Mouse (Mus musculus): Measurements from ENCODE around the gene Rnf144a.

Rnf144a gene

DNA sequence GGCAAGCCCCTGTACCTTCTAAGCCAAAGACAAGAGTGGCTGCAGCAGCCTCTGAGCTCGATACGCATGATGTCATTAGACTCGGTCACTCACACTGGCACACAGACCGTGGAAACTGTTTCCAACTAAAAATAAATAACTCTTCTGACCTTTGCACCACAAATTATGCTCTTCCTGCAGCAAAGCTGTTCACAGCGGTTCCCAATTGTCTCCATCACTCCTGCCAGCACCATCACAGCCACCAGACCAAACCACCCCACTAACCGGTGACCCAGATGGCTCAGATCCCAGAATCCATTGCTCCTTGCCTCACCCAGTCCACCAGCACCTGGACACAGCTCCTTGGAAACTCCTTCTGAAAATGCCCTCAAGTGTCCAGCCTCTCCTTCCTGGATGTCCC lies 27.5 kb downstream of the Rnf144a start:
- TF ChIP-seq NANOG (IDR thresholded peaks at IDR 0.05; ENCODE audit: borderline replicate concordance, low read length), result no peak
- no peak for TF ChIP-seq CTCF (conservative IDR thresholded peaks at IDR 0.05; ENCODE audit: low read length)
- TF ChIP-seq POU5F1 (IDR thresholded peaks at IDR 0.05; ENCODE audit: borderline replicate concordance, low read length), result no peak
- H3K36me3 ChIP-seq (ENCODE audit: insufficient read depth, low read length), result no peaks in the 10 kb centered on the region
- H3K4me3 ChIP-seq (replicated peaks; ENCODE audit: low read length), result no peak overlapping the region
- H3K9me3 ChIP-seq (ENCODE audit: low read length), result no peaks in the 10 kb centered on the region
- H3K4me1 ChIP-seq (replicated peaks; ENCODE audit: low read depth, low read length), result no peaks in the 10 kb centered on the region
- no peaks in the 10 kb centered on the region for H3K27me3 ChIP-seq (ENCODE audit: insufficient read depth, low read length)

DNA sequence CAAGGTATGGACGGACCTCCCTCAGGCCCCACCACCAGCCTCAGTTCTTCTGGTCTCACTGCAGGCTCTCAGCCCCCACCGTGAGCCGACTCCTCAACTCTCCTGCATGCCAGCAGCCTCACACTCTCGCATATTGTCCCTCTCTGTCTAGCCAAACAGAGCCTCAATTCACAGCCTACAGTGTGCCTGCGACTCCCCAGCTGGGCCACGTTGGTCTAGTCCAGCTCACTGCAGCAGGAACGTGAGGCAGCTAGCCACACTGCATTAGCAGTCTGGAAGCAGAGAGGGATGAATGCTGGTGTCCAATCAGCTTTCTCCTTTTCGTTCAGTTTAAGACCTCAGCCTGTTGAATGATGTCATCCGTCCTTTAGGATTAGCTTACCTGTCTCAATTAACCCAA lies 28.1 kb downstream of the Rnf144a start:
- Histone ChIP-seq H3K4me3 (replicated peaks; ENCODE audit: low read length) (no peak overlapping the region), H3K36me3 (ENCODE audit: insufficient read depth, low read length) (no peaks in the 10 kb centered on the region), H3K4me1 (replicated peaks; ENCODE audit: low read depth, low read length) (no peaks in the 10 kb centered on the region), H3K9me3 (ENCODE audit: low read length) (no peaks in the 10 kb centered on the region), H3K27me3 (ENCODE audit: insufficient read depth, low read length) (no peaks in the 10 kb centered on the region)
- TF ChIP-seq CTCF (conservative IDR thresholded peaks at IDR 0.05; ENCODE audit: low read length), result no peak

DNA sequence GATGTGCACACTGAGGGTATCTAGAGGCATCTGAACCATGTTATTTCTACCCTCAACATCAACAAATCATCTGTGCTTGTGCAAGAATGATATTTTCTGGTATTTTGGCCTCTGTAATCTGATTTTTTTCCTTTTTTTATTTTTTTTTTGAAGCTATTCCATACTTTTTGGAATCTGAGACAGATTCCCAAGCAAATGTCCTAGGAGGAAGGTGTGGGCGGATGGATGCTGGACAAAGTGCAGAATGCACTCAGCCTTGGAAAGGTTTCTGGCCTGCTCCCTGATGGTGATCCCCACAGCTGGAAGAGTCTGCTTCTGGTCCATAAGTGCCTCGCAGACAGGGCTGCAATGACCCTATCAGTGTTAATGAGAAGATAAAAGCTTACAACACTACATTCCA lies 28.9 kb downstream of the Rnf144a start:
- H3K9me3 ChIP-seq (ENCODE audit: low read length), result no peaks in the 10 kb centered on the region
- H3K36me3 ChIP-seq (ENCODE audit: insufficient read depth, low read length), result no peaks in the 10 kb centered on the region
- H3K27me3 ChIP-seq (ENCODE audit: insufficient read depth, low read length), result no peaks in the 10 kb centered on the region
- H3K4me1 ChIP-seq (replicated peaks; ENCODE audit: low read depth, low read length), result no peaks in the 10 kb centered on the region
- TF ChIP-seq POU5F1 (IDR thresholded peaks at IDR 0.05; ENCODE audit: borderline replicate concordance, low read length) (no peak), CTCF (conservative IDR thresholded peaks at IDR 0.05; ENCODE audit: low read length) (no peak), NANOG (IDR thresholded peaks at IDR 0.05; ENCODE audit: borderline replicate concordance, low read length) (no peak)
- no peak overlapping the region for H3K4me3 ChIP-seq (replicated peaks; ENCODE audit: low read length)

DNA sequence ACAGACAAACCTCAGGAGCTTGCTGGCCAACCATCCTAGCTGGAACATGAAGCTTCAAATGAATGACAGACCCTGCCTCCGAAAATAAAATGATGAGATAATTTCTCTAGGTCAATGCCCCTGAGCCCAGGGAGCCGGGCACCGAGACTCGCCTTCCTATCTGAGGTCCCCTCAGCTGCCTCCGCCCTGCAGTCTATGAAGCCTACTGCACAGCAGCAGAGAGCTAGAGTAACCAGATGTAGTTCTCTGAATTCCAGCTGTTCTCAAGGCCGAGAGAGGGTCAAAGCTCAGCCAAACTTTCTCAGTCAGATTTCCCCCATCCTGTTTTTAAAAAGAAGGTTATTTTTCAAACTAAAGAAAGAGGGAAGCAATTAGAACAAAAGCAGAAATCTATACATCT lies 29.3 kb downstream of the Rnf144a start:
- Histone ChIP-seq H3K27me3 (ENCODE audit: insufficient read depth, low read length) (no peaks in the 10 kb centered on the region), H3K4me3 (replicated peaks; ENCODE audit: low read length) (no peak overlapping the region), H3K4me1 (replicated peaks; ENCODE audit: low read depth, low read length) (no peaks in the 10 kb centered on the region), H3K36me3 (ENCODE audit: insufficient read depth, low read length) (no peaks in the 10 kb centered on the region), H3K9me3 (ENCODE audit: low read length) (no peaks in the 10 kb centered on the region)
- TF ChIP-seq CTCF (conservative IDR thresholded peaks at IDR 0.05; ENCODE audit: low read length), result no peak
- TF ChIP-seq POU5F1 (IDR thresholded peaks at IDR 0.05; ENCODE audit: borderline replicate concordance, low read length), result no peak
- no peak for TF ChIP-seq NANOG (IDR thresholded peaks at IDR 0.05; ENCODE audit: borderline replicate concordance, low read length)

DNA sequence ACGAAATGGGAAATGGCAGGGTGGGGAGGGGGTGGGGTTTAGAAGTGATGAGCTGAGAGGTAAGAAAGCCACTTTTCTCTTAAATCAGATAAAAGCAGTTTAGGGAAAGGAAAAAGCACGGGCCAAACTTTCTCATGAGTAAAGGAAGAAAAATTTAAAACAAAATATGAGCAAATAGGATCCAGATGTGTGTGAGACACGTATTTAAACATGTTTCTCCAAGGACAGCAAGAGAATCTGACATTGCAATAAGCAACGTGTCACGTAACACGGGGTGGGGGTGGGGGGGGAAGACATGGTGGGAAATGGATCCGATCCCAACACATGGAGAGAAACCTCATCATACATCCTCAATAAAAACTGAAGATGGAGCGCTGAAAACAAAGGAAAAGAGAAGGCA lies 33.3 kb downstream of the Rnf144a start:
- Histone ChIP-seq H3K4me3 (replicated peaks; ENCODE audit: low read length) (no peak overlapping the region), H3K4me1 (replicated peaks; ENCODE audit: low read depth, low read length) (no peaks in the 10 kb centered on the region), H3K36me3 (ENCODE audit: insufficient read depth, low read length) (no peaks in the 10 kb centered on the region), H3K9me3 (ENCODE audit: low read length) (peaks cover 7% of the 10 kb centered on the region; the same call in 1 of the 2 replicates), H3K27me3 (ENCODE audit: insufficient read depth, low read length) (no peaks in the 10 kb centered on the region)
- no peak for TF ChIP-seq NANOG (IDR thresholded peaks at IDR 0.05; ENCODE audit: borderline replicate concordance, low read length)
- TF ChIP-seq CTCF (conservative IDR thresholded peaks at IDR 0.05; ENCODE audit: low read length), result no peak
- TF ChIP-seq POU5F1 (IDR thresholded peaks at IDR 0.05; ENCODE audit: borderline replicate concordance, low read length), result no peak

DNA sequence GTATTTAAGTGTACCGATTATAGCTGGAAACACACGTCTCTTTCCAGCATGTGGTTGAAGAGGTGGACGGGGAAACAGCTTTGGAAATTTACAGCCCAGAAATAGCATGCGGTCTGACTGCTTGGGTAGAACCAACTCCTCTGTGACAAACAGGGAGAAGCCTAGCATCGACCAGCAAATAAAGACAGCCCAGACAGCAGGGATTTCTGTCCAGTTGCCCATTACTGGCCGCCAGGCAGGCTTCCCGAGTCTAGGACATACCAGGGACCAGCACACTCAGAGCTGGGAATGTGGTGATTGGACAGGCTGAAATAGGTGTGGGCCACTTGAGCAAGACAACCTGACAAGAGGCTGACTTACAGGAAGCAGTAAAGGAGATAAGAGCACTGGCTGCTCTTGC lies 35.3 kb downstream of the Rnf144a start:
- TF ChIP-seq NANOG (IDR thresholded peaks at IDR 0.05; ENCODE audit: borderline replicate concordance, low read length) (no peak), CTCF (conservative IDR thresholded peaks at IDR 0.05; ENCODE audit: low read length) (no peak), POU5F1 (IDR thresholded peaks at IDR 0.05; ENCODE audit: borderline replicate concordance, low read length) (no peak)
- no peaks in the 10 kb centered on the region for H3K4me1 ChIP-seq (replicated peaks; ENCODE audit: low read depth, low read length)
- no peak overlapping the region for H3K4me3 ChIP-seq (replicated peaks; ENCODE audit: low read length)
- H3K9me3 ChIP-seq (ENCODE audit: low read length), result peaks cover 19% of the 10 kb centered on the region
- no peaks in the 10 kb centered on the region for H3K36me3 ChIP-seq (ENCODE audit: insufficient read depth, low read length)
- no peaks in the 10 kb centered on the region for H3K27me3 ChIP-seq (ENCODE audit: insufficient read depth, low read length)

DNA sequence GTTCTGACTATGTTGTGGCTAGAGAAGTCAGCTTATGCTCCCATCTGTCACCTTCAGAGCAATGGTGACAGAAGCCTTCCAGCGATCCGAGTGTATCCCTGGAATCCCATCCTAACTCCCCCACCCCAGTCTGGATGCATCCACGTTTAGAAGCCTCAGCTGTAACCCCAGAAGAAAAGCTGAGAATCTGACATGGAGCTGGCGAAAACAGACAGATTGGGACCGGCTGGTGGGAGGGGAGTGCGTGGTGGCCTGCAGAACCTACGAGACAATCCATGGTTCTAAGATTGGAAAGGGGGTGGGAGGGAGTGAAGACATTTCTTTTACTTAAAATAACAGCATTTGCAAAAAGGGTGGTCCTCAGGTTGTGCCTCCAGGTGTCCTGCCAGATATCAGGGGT lies 37.4 kb downstream of the Rnf144a start:
- no peaks in the 10 kb centered on the region for H3K4me1 ChIP-seq (replicated peaks; ENCODE audit: low read depth, low read length)
- H3K4me3 ChIP-seq (replicated peaks; ENCODE audit: low read length), result no peak overlapping the region
- H3K36me3 ChIP-seq (ENCODE audit: insufficient read depth, low read length), result no peaks in the 10 kb centered on the region
- TF ChIP-seq POU5F1 (IDR thresholded peaks at IDR 0.05; ENCODE audit: borderline replicate concordance, low read length) (no peak), CTCF (conservative IDR thresholded peaks at IDR 0.05; ENCODE audit: low read length) (no peak), NANOG (IDR thresholded peaks at IDR 0.05; ENCODE audit: borderline replicate concordance, low read length) (no peak)
- peaks cover 23% of the 10 kb centered on the region for H3K9me3 ChIP-seq (ENCODE audit: low read length)
- H3K27me3 ChIP-seq (ENCODE audit: insufficient read depth, low read length), result no peaks in the 10 kb centered on the region

DNA sequence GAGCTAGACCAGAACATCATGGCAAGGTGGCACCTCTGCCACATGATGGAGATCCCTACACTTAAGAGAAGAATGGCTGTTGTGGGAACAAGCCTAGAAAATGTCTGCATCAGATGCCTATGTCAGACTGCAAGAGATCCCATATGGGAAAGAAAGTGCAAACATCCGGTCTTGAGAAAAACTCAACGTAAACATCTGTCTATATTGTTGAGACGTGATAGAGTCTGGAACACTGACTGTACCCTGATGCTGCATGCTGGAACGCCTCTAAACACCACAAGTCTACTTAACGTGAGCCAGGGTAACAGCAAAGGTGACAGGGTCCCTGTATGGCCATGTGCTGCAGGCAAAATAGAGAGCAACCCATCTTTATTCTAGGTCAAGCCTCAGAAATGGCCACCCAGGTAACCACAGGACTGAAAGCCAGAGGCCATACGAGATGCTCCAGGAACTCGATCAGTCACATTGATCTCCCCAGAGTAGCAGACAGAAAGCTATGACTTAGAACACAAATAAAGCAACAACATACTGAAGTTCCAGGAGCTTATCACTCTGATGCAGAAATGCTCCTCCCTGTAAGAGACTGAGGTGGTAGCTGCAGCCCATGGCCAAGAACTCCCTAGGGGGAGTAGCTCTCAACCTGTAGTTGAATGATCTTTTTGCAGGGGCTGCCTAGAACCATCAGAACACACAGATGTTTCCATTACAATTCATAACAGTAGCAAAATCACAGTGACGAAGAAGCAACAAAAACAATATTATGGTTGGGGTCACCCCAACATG lies 38.3 kb downstream of the Rnf144a start:
- TF ChIP-seq CTCF (conservative IDR thresholded peaks at IDR 0.05; ENCODE audit: low read length) (no peak), POU5F1 (IDR thresholded peaks at IDR 0.05; ENCODE audit: borderline replicate concordance, low read length) (no peak), NANOG (IDR thresholded peaks at IDR 0.05; ENCODE audit: borderline replicate concordance, low read length) (no peak)
- Histone ChIP-seq H3K9me3 (ENCODE audit: low read length) (peaks cover 23% of the 10 kb centered on the region), H3K4me1 (replicated peaks; ENCODE audit: low read depth, low read length) (no peaks in the 10 kb centered on the region), H3K4me3 (replicated peaks; ENCODE audit: low read length) (no peak overlapping the region), H3K36me3 (ENCODE audit: insufficient read depth, low read length) (no peaks in the 10 kb centered on the region), H3K27me3 (ENCODE audit: insufficient read depth, low read length) (no peaks in the 10 kb centered on the region)

DNA sequence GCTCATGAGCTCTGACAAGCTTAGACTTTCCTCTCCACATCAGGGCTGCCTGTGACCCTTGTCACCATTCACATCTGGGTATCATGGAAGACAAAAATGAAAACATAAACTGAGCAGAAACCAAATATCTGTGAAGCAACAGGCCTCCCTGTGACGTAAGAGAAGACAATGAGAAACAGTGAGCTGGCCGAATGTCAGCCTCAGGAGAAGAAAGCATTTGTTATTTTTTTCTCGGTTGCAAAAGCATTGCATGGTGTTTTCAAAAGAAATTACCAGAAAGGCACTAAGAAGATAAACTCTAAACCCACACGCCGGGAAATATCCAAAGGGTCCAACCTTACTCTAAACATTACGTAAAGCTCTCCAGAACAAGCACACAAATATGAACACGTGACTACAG lies 41.3 kb downstream of the Rnf144a start:
- H3K4me3 ChIP-seq (replicated peaks; ENCODE audit: low read length), result no peak overlapping the region
- H3K36me3 ChIP-seq (ENCODE audit: insufficient read depth, low read length), result no peaks in the 10 kb centered on the region
- H3K4me1 ChIP-seq (replicated peaks; ENCODE audit: low read depth, low read length), result no peaks in the 10 kb centered on the region
- TF ChIP-seq CTCF (conservative IDR thresholded peaks at IDR 0.05; ENCODE audit: low read length) (no peak), POU5F1 (IDR thresholded peaks at IDR 0.05; ENCODE audit: borderline replicate concordance, low read length) (no peak), NANOG (IDR thresholded peaks at IDR 0.05; ENCODE audit: borderline replicate concordance, low read length) (no peak)
- no peaks in the 10 kb centered on the region for H3K27me3 ChIP-seq (ENCODE audit: insufficient read depth, low read length)
- peaks cover 23% of the 10 kb centered on the region for H3K9me3 ChIP-seq (ENCODE audit: low read length)
